Mouse (Mus musculus): ENCODE data around the gene Cmtm8.

Cmtm8 gene

GRCm38 (mm10) chr9:114752863-114753484, 91.0 kb downstream of the Cmtm8 start:
- peak; percentile 94 for DNase-seq (ENCODE audit: low spot score)

DNA sequence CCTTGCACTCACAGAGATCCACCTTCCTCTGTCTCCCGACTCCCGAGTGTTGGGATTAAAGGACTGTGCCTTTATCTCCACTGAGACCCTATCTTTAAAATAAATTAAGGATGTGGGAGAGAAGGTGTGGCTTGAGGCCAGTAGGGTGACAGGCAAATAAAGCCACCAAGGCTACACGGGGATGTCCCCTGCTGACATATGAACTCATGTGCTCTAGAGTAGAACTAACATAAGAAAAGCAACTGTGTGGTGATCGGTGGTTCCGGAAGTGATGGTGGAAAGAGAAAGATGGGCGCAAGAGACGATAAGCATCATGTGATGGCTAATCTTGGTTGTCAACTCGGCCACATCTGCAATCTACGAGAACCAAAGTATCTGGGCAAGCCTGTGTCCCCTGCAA, 91.6 kb downstream of the Cmtm8 start:
- DNase-seq (ENCODE audit: low spot score) = no peak

GRCm38 (mm10) chr9:114751582-114751981, 92.4 kb downstream of the Cmtm8 start:
- no peak for DNase-seq (ENCODE audit: low spot score)

GRCm38 (mm10) chr9:114747466-114747865, 96.5 kb downstream of the Cmtm8 start:
- DNase-seq (ENCODE audit: low spot score) = no peak

- DNase-seq (ENCODE audit: low spot score) = no peak
These were observed 96.9 kb downstream of the Cmtm8 start for GRCm38 (mm10) chr9:114747012-114747411.

- no peak for DNase-seq (ENCODE audit: low spot score)
These were observed 98.3 kb downstream of the Cmtm8 start for GRCm38 (mm10) chr9:114745654-114746053.

DNA sequence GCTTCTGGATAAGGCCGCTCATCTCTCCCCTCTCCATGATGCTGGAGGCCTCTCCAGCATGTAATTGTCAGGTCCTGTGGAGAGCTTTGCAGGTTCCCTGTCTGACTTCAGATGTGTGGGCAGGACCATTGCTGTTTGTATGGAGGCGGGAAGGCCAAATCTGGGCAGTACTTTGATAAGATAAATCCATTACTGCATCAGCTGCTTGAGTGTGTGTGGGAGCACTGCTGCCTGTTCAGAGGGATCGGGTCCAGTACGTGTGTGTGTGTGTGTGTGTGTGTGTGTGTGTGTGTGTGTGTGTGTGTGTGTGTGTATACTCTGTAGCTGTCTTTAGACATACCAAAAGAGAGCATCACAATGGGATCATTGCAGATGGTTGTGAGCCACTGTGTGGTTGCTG, 98.8 kb downstream of the Cmtm8 start:
- DNase-seq (ENCODE audit: low spot score) = no peak

DNA sequence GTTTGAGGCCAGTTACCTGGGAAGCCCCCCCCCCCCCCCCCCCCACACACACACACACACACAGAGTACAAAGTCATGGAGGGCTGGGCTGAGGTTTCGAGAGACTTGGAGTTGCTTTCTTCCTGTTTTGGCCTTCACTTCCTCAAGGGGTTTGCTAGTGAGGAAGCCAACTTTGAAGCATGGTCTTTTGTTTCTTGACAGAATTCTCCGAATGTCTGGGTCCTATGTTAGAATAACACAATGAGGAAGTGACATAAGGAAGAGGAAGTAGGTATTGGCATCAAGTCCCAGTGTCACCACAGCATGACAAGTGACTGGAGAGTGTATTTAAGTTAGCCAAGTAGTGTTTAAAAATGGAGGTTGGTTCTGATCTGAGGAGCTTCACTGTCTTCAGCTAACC, 101.2 kb downstream of the Cmtm8 start:
- DNase-seq (ENCODE audit: low spot score) = no peak

DNA sequence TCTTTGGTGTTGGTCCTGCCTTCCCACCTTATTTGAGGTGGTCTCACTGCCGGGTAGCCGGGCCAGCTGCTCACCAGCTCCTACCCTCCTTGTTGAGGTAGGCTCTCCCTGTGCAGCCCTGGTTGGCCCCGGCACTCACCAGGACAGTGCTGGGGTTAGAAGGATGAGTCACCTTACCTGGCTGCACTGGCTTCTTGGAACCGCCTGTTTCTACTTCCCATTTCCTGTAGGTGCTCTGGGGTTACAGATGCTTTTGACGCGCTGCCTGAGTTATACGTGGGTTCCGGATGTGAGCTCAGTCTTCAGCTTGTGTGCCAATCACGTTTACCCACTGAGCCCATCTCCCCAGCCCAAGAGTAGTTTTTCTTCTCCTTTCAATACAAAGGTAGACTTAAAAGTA, 103.6 kb downstream of the Cmtm8 start:
- DNase-seq (ENCODE audit: low spot score) = no peak
